Mouse (Mus musculus): ENCODE data around the gene Mllt3. TPM values are rescaled to one million over a fixed set of nuclear protein-coding genes. Genes with fewer than 3 reads are reported as not detected.

Mllt3 gene
- total and polyA plus RNA-seq, 2 experiments from 2014 or later = 22.7 to 62.9 TPM

- ATAC-seq (no peak), DNase-seq (ENCODE audit: low spot score) (no peak)
- H3K9me3 ChIP-seq (ENCODE audit: low read length) = no peaks in the 10 kb centered on the region
- WGBS = 94% methylated on average over 3 of the region's 3 CpGs
- no peak overlapping the region for H3K27ac ChIP-seq
- H3K4me3 ChIP-seq (ENCODE audit: low read length) = no peak overlapping the region
- no peak for TF ChIP-seq CTCF (IDR thresholded peaks at IDR 0.05; ENCODE audit: low read depth)
- H3K9ac ChIP-seq (replicated peaks; ENCODE audit: low read length) = no peak overlapping the region
- no peaks in the 10 kb centered on the region for H3K27me3 ChIP-seq (ENCODE audit: insufficient read depth, low read length)
- H3K4me1 ChIP-seq (ENCODE audit: insufficient read depth, low read length) = 0 out of 2 replicates have a peak, but pooled peaks cover 4% of the 10 kb centered on the region
- H3K4me2 ChIP-seq (ENCODE audit: low read depth, low read length) = no peak overlapping the region
- no peaks in the 10 kb centered on the region for H3K36me3 ChIP-seq (ENCODE audit: insufficient read depth, low read length)
Observed at GRCm38 (mm10) chr4:87957198-87957597, 76.0 kb downstream of the Mllt3 start.

- TF ChIP-seq CTCF (IDR thresholded peaks at IDR 0.05; ENCODE audit: low read depth) = no peak
- 0 out of 2 replicates have a peak, but pooled peaks cover 4% of the 10 kb centered on the region for H3K4me1 ChIP-seq (ENCODE audit: insufficient read depth, low read length)
- no peaks in the 10 kb centered on the region for H3K36me3 ChIP-seq (ENCODE audit: insufficient read depth, low read length)
- H3K9ac ChIP-seq (replicated peaks; ENCODE audit: low read length) = no peak overlapping the region
- no peak overlapping the region for H3K27ac ChIP-seq
- no peak overlapping the region for H3K4me3 ChIP-seq (ENCODE audit: low read length)
- 87% methylated on average over 2 of the region's 2 CpGs for WGBS
- H3K27me3 ChIP-seq (ENCODE audit: insufficient read depth, low read length) = no peaks in the 10 kb centered on the region
- DNase-seq (ENCODE audit: low spot score) (no peak), ATAC-seq (no peak)
- no peak overlapping the region for H3K4me2 ChIP-seq (ENCODE audit: low read depth, low read length)
- no peaks in the 10 kb centered on the region for H3K9me3 ChIP-seq (ENCODE audit: low read length)
Observed at GRCm38 (mm10) chr4:87955132-87955531, 78.0 kb downstream of the Mllt3 start.

GRCm38 (mm10) chr4:87954421-87955083, 78.6 kb downstream of the Mllt3 start:
- H3K4me2 ChIP-seq (ENCODE audit: low read depth, low read length) = no peak overlapping the region
- H3K27me3 ChIP-seq (ENCODE audit: insufficient read depth, low read length) = no peaks in the 10 kb centered on the region
- no peak for TF ChIP-seq CTCF (IDR thresholded peaks at IDR 0.05; ENCODE audit: low read depth)
- H3K4me3 ChIP-seq (ENCODE audit: low read length) = no peak overlapping the region
- ATAC-seq = no peak
- H3K9ac ChIP-seq (replicated peaks; ENCODE audit: low read length) = no peak overlapping the region
- H3K4me1 ChIP-seq (ENCODE audit: insufficient read depth, low read length) = 0 out of 2 replicates have a peak, but pooled peaks cover 4% of the 10 kb centered on the region
- H3K27ac ChIP-seq = no peak overlapping the region
- no peaks in the 10 kb centered on the region for H3K36me3 ChIP-seq (ENCODE audit: insufficient read depth, low read length)
- no peak for DNase-seq (ENCODE audit: low spot score)
- H3K9me3 ChIP-seq (ENCODE audit: low read length) = no peaks in the 10 kb centered on the region
- 50% methylated on average over 7 of the region's 7 CpGs for WGBS

GRCm38 (mm10) chr4:87953736-87954135, 79.4 kb downstream of the Mllt3 start:
- WGBS = 67% methylated on average over 4 of the region's 4 CpGs
- Histone ChIP-seq H3K9ac (replicated peaks; ENCODE audit: low read length) (no peak overlapping the region), H3K36me3 (ENCODE audit: insufficient read depth, low read length) (no peaks in the 10 kb centered on the region), H3K27me3 (ENCODE audit: insufficient read depth, low read length) (no peaks in the 10 kb centered on the region), H3K4me1 (ENCODE audit: insufficient read depth, low read length) (0 out of 2 replicates have a peak, but pooled peaks cover 4% of the 10 kb centered on the region), H3K4me2 (ENCODE audit: low read depth, low read length) (no peak overlapping the region), H3K9me3 (ENCODE audit: low read length) (no peaks in the 10 kb centered on the region), H3K4me3 (ENCODE audit: low read length) (no peak overlapping the region), H3K27ac (no peak overlapping the region)
- DNase-seq (ENCODE audit: low spot score) (no peak), ATAC-seq (no peak)
- no peak for TF ChIP-seq CTCF (IDR thresholded peaks at IDR 0.05; ENCODE audit: low read depth)

GRCm38 (mm10) chr4:87953268-87953667, 79.9 kb downstream of the Mllt3 start:
- no peak for DNase-seq (ENCODE audit: low spot score)

GRCm38 (mm10) chr4:87949451-87949850, 83.7 kb downstream of the Mllt3 start:
- Histone ChIP-seq H3K36me3 (ENCODE audit: insufficient read depth, low read length) (no peaks in the 10 kb centered on the region), H3K27me3 (ENCODE audit: insufficient read depth, low read length) (no peaks in the 10 kb centered on the region), H3K4me1 (ENCODE audit: insufficient read depth, low read length) (0 out of 2 replicates have a peak, but pooled peaks cover 3% of the 10 kb centered on the region), H3K4me2 (ENCODE audit: low read depth, low read length) (no peak overlapping the region), H3K27ac (no peak overlapping the region), H3K4me3 (ENCODE audit: low read length) (no peak overlapping the region), H3K9me3 (ENCODE audit: low read length) (no peaks in the 10 kb centered on the region), H3K9ac (replicated peaks; ENCODE audit: low read length) (no peak overlapping the region)
- no peak for TF ChIP-seq CTCF (IDR thresholded peaks at IDR 0.05; ENCODE audit: low read depth)
- WGBS = 77% methylated on average over 6 of the region's 6 CpGs
- ATAC-seq (no peak), DNase-seq (ENCODE audit: low spot score) (no peak)

More at GRCm38 (mm10) chr4:87953268-87953667, 79.9 kb downstream of the Mllt3 start:
- 85% methylated on average over 4 of the region's 4 CpGs for WGBS
- Histone ChIP-seq H3K36me3 (ENCODE audit: insufficient read depth, low read length) (no peaks in the 10 kb centered on the region), H3K4me3 (ENCODE audit: low read length) (no peak overlapping the region), H3K4me2 (ENCODE audit: low read depth, low read length) (no peak overlapping the region), H3K9ac (replicated peaks; ENCODE audit: low read length) (no peak overlapping the region), H3K9me3 (ENCODE audit: low read length) (no peaks in the 10 kb centered on the region), H3K27ac (no peak overlapping the region), H3K4me1 (ENCODE audit: insufficient read depth, low read length) (0 out of 2 replicates have a peak, but pooled peaks cover 4% of the 10 kb centered on the region), H3K27me3 (ENCODE audit: insufficient read depth, low read length) (no peaks in the 10 kb centered on the region)
- TF ChIP-seq CTCF (IDR thresholded peaks at IDR 0.05; ENCODE audit: low read depth) = no peak
- no peak for ATAC-seq

- no peak for ATAC-seq
- Histone ChIP-seq H3K9ac (replicated peaks; ENCODE audit: low read length) (no peak overlapping the region), H3K4me2 (ENCODE audit: low read depth, low read length) (no peak overlapping the region), H3K36me3 (ENCODE audit: insufficient read depth, low read length) (no peaks in the 10 kb centered on the region), H3K27ac (no peak overlapping the region), H3K27me3 (ENCODE audit: insufficient read depth, low read length) (no peaks in the 10 kb centered on the region), H3K9me3 (ENCODE audit: low read length) (no peaks in the 10 kb centered on the region), H3K4me1 (ENCODE audit: insufficient read depth, low read length) (no peaks in the 10 kb centered on the region), H3K4me3 (ENCODE audit: low read length) (no peak overlapping the region)
- DNase-seq (ENCODE audit: low spot score) = no peak
- WGBS = 75% methylated on average over 3 of the region's 3 CpGs
- no peak for TF ChIP-seq CTCF (IDR thresholded peaks at IDR 0.05; ENCODE audit: low read depth)
Observed at GRCm38 (mm10) chr4:87944320-87944719, 88.8 kb downstream of the Mllt3 start.
